Mouse (Mus musculus) brain, embryonic 18.5 days (tissue): ENCODE measurements around the gene Rln1.

Experiments used
- DNase-seq: peaks from one replicate; pipeline ENCODE4 v3.0.0-alpha.2; 2012; ENCODE audit warnings: low read depth, low spot score

Rln1 gene

DNA sequence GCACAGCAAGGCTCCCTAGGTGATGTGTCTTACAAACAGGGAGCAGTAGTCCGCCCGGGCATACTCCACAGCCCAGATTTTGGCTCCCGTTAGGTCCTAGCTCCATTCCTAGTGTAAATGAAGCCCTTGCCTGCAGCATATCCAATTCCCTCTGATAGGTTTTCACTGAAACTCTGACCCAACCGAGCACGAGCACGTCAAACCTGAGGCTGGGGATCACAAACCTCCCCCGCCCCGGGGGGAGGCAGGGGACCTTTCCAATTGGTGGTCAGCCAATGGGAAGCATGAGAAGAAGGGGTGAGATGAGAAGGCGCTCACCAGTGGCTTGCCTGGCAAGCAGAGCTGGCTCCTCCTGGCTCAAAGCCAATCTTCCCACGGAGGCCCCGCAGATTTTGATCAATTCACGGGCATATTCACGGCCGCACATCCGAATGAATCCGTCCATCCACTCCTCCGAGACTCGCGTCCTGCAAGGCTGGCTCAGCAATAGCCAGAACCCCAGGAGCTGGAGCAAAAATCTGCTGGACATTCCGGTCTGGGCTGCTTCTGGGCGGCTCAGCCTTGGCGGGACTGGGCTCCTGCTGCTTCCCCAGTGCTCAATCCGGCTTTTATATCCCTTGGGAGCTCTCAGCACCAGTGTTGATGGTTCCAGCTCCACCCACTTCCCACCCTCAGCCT, at the start of gene Rln1:
Rln1 (minus strand) TSS at position 603 of the 678 bp plus-strand sequence.
- peak; percentile 24 for DNase-seq

DNA sequence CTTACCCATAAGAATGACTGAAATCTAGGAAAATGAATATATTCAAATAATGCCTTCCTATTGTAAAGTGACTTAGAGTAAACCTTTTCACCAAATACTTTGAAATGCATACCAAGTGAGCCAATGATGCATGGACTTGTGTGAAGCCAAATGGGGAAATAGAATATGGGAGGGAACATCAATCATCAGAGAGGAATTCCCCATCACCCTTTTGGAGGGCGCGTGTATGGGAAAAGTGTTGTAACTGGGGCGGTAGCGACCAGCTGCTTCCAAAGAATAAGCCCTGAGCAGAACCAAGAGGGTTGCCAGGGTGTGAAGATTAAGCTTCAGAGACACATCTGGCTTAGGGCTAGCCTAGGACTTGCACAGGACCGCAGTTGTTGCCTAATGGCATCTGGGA, 48.9 kb upstream of the Rln1 start:
- no peak for DNase-seq

DNA sequence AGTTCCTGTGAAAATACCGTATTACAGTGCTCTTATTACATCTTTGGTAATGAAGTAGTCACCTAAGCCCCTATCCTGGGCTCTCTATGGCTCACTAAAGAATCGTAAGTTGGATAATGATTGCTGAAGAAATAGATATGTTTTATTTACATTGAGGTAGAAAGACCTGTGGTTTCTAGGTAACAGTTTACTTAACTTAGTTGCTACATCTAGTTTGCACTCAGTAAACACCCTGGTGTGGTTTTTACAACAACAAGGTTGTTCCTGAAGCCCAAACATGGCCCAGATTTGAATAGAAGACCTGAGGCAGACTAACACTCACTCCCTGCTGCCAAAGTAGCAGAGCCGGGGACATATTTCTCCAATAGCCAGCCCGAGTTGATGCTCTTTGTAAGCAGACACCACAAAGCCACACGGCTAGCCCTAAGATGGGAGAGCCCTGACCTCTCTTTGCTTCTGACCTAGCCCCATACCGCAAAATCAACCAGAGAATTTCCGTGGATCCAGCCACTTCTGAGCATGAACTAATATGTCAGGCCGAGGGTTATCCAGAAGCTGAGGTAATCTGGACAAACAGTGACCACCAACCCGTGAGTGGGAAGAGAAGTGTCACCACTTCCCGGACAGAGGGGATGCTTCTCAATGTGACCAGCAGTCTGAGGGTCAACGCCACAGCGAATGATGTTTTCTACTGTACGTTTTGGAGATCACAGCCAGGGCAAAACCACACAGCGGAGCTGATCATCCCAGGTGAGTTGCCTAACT, 45.6 kb upstream of the Rln1 start:
- no peak for DNase-seq

DNA sequence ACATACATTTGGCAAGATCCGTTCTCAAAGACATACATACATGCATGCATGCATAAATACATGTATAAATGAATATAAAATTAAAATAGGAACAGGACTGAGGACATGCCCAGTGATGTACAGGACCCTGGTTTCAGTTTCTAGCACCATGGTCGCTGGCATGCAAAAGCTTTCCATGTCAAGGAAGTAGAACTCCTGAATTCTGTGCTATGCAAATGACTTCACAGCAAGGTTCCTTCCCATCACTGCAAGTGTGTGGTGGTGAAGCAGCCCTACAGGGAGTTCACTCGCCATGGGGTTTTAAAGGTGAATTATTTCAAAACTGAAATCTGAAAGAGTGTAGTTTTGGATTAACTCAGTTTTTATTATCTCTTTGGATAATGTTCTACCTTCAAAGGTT, 41.9 kb upstream of the Rln1 start:
- DNase-seq = no peak

- no peak for DNase-seq
These were observed 40.5 kb upstream of the Rln1 start for GRCm38 (mm10) chr19:29374947-29375346.

- DNase-seq = no peak
These were observed 39.0 kb upstream of the Rln1 start for GRCm38 (mm10) chr19:29373438-29373837.

- DNase-seq = no peak
These were observed 38.2 kb upstream of the Rln1 start for GRCm38 (mm10) chr19:29372621-29373020.

- DNase-seq = peak; percentile 37
These were observed 37.7 kb upstream of the Rln1 start for GRCm38 (mm10) chr19:29372138-29372537.

DNA sequence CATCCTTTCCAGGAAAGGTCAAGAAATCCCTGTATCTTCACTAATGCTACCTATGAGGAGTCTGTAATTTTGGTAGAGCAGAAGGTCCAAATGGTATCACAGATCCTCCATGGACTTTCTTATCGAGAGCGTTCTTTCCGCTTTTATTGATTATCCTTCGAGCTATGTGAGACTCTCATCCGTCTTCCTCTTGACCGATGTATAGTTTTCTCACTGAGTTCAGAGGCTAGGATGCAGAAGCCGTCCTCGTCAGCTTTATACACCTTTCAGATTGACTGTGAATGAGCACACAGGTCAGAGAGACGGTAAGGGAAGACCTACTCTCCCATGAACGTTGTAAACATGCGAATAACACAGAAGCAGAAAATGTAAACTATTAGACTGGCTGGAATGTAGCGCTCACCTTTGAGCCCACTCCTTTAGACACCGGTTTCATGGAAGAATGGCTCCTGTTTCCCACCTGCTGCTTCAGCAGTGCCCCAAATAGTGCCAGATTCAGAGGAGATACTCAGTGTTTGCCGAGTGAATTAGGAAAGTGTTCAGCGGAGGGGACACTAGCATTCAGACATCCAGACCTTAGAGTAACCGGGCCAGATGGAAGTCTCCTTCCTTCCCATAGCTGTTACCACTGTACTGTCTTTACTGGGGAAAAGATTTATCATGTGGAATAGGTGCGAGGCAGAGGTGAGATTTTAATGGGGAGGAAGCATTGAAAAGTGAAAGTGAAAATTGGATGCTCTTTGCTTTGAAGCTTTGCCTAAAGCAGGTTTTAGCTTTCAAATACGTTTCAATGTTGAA, 37.0 kb upstream of the Rln1 start:
- DNase-seq = no peak

DNA sequence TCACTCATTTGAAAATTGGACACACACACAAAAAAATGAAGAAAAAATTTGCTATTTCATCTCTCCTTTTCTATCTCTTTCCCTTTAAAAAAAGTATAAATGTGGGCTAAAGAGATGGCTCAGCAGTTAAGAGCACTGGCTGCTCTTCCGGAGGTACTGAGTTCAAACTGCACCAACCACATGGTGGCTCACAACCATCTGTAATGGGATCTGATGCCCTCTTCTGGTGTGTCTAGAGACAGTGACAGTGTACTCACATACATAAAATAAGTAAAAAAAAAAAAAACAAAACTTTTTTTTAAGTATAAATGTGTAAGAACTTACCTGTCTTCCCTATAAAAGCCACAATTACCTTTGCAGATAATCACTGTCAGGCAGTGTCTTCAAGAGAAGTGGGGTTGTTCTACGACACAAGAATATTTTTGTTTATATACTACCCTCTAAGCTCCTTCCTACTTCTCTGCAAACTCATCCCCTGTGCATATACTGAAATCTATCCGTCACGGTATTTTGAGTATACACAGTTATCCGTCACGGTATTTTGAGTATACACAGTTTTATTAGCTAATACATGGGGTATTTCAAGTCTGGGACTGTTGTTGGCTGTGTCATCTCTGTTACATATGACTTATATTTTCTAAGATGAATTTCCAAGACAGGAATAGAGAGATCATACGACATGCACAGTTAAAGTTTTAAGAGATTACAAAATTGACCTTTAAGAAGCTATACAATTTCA, 36.2 kb upstream of the Rln1 start:
- DNase-seq = no peak

- DNase-seq = no peak
These were observed 35.6 kb upstream of the Rln1 start for GRCm38 (mm10) chr19:29370112-29370511.

DNA sequence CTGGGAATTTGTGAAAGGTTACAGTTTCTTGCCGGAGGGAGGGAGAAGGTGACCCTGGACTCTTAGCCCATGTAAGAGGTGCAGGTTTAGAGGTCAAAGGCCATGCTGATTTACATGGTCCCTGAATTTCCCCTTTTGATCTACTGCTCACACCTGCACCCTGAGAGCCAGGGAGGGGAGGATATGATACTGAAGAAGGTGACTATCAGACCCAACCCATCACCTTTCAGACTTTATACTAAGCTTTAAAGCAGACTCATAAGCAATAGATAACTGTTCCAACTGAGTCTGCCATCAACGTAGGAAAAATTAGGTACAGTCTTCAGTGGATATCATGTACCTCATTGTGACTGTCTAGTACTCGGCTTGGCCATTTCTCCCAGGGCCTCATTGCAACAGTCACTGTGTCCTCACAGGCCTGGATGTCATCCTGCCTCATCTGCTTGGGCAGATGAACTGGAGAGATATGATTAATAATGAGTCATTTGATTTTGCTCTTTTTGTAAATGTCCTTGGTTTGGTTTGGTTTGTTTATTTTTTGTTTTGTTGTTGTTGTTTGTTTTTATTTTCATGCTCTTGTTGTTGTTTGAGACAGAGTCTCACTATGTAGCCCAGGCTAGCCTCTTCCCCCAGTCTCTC, 34.3 kb upstream of the Rln1 start:
- DNase-seq = no peak

GRCm38 (mm10) chr19:29368041-29368440, 33.6 kb upstream of the Rln1 start:
- no peak for DNase-seq

DNA sequence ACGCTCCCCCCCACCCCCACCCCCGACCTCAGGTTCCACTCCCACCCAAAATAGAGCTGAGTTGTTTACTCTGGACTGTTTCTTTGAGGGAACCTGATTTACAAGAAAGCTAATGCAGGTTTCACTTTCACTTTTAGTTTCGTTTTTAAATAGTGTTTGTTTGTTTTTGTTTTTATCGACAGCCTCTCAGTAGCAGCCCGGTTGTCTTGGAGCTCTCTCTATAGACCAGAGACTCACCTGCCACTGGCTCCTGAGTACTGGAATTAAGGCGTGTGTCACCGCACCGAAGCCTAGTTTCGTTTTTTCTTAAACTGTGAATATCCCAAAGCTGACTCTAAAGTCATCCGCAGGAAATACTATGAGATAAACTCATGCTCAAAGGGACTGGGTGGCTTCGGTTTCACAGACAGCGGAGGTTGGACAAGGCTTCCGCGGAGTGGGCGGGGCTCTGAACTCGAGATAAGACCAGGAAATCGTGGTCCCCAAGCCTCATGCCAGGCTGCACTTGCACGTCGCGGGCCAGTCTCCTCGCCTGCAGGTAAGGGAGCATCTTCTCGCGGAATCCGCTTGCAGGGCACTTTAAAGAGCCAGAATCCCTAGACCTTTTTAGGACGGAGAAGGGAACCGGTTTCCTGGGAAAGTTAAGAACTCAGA, 32.6 kb upstream of the Rln1 start, which contains the start of the genes Plgrkt and Cd274:
Plgrkt (minus strand) TSS at position 422 of the 654 bp plus-strand sequence.
Cd274 (plus strand) TSS at position 487 of the 654 bp plus-strand sequence.
- DNase-seq = no peak

- no peak for DNase-seq
These were observed 31.9 kb upstream of the Rln1 start for GRCm38 (mm10) chr19:29366226-29366968.

GRCm38 (mm10) chr19:29365105-29365504, 30.6 kb upstream of the Rln1 start:
- no peak for DNase-seq

DNA sequence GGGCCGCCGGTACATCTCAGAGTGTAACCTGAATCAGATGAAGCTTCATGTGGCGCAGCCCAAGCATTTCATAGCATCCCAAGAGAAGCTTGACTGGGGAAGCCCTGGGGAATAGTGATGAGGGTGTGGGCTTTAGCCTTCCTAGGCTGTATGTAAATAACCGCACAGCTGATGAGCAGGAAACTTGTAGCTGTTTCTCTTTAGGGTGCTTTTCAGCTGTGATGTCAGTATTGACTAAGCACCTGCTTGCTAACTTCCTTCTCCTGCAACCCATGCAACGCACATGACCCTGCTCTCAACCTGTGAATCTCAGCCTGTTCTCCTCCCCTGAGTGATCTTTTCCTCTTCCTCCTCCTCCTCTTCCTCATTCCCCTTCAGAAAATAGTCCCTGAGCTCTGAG, 29.6 kb upstream of the Rln1 start:
- DNase-seq = no peak

DNA sequence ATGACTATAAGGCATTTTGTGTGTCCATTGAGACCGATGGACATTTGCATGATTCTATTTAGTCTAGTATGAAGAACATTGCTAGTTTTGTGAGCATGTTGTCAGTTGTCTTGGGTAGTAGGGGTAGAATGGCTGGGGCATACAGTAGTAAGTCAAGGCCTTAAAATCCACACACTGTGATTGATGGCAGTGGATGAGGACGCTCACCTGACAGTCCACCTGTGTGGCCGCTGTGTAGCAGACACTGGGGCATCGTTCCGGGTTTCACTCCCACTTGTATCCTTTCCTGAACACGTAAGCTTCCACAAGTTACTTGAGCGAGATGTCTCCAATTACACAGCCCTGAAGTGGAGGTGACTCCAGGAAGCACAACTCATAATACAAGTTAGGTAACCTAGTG, 29.1 kb upstream of the Rln1 start:
- no peak for DNase-seq

- no peak for DNase-seq
These were observed 27.9 kb upstream of the Rln1 start for GRCm38 (mm10) chr19:29362173-29362930.
